Mouse (Mus musculus) hindbrain, postnatal 0 days (tissue): ENCODE data around the gene Crim1. TPM values are rescaled to one million over a fixed set of nuclear protein-coding genes. Genes with fewer than 3 reads are reported as not detected.

Experiments used
- ATAC-seq: fragments of 200-750 bp; cut with Nextera tagmentation; 2 replicates; pipeline ENCODE4 v1.8.0; 2017; ENCODE audit warnings: mild to moderate bottlenecking, moderate TSS enrichment, moderate library complexity
- DNase-seq: peaks from one replicate; pipeline ENCODE4 v3.0.0-alpha.2; 2015; ENCODE audit warnings: low spot score
- H3K27ac ChIP-seq: fragments of 300-500 bp; sonication (generic); 2 replicates; pipeline ENCODE4 v1.5.1; 2014; ENCODE audit warnings: mild to moderate bottlenecking
- H3K27me3 ChIP-seq: fragments of 300-500 bp; sonication (generic); 2 replicates; pipeline ENCODE4 v1.6.1; 2014; ENCODE audit warnings: low read length, mixed read lengths; ENCODE audit not compliant: insufficient read depth
- H3K36me3 ChIP-seq: fragments of 300-500 bp; sonication (generic); 2 replicates; pipeline ENCODE4 v1.6.1; 2014; ENCODE audit warnings: low read length, mixed read lengths; ENCODE audit not compliant: insufficient read depth
- H3K4me1 ChIP-seq: fragments of 300-500 bp; sonication (generic); 2 replicates; pipeline ENCODE4 v1.6.1; 2014; ENCODE audit warnings: antibody characterized with exemption, low read length, mixed read lengths; ENCODE audit not compliant: insufficient read depth
- H3K4me2 ChIP-seq: fragments of 300-500 bp; sonication (generic); 2 replicates; pipeline ENCODE4 v1.6.1; 2014; ENCODE audit warnings: low read depth, mild to moderate bottlenecking, low read length, moderate library complexity, mixed read lengths
- H3K4me3 ChIP-seq: fragments of 300-500 bp; sonication (generic); 2 replicates; pipeline ENCODE4 v1.5.1; 2014; ENCODE audit warnings: low read length
- H3K9ac ChIP-seq: fragments of 300-500 bp; sonication (generic); replicated peaks from 2 replicates; pipeline ENCODE4 v1.6.1; 2014; ENCODE audit warnings: mild to moderate bottlenecking, low read length, moderate library complexity, mixed read lengths
- H3K9me3 ChIP-seq: fragments of 300-500 bp; sonication (generic); 2 replicates; pipeline ENCODE4 v1.6.1; 2016; ENCODE audit warnings: low read length, mixed read lengths
- CTCF ChIP-seq: IDR thresholded peaks from 2 replicates; pipeline ENCODE4 v1.5.1; 2016; ENCODE audit warnings: antibody characterized with exemption, control low read depth, low read depth
- WGBS: fragments of 180-500 bp; shearing (Covaris S2); extraction: QIAGEN DNeasy Blood & Tissue Kit; methylation state at CpG from one replicate; pipeline ENCODE4 v1.1.7; 2014; 5-methylcytosine and 5-hydroxymethylcytosine counted together
- polyA plus RNA-seq: library from polyadenylated mRNA; unstranded; fragments of >200 nt; fragmentation: Nextera tagmentation; extraction: Ambion mirVana; gene quantifications from 2 replicates; pipeline ENCODE4 v1.2.1, GENCODE M21; 2015
- total RNA-seq: library from RNA; depleted of rRNA; stranded (reverse); fragments of >200 nt; gene quantifications from 2 replicates; pipeline ENCODE4 v1.2.3, GENCODE M21; 2014

Crim1 gene
- total and polyA plus RNA-seq, 2 experiments from 2014 or later: 14.6 to 143 TPM

DNA sequence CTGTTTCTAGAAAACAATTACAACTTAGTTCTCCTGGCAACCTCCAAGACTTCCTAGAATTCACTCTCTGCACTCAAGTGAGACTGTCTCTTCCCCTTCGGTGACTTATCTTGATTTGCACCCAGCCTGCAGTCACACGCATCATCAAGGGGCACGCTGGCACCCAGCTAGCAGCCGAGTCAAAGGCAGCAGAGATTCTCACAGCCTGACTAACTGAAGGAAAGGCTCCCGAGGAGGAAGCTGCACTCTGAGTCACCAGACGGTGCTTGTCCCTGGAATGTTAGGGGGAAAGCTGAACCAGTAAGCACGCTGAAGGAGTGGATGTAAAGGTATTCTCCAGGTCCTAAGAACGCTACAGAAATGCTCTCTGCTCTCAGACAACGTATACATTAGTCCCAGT is 187.6 kb downstream of the Crim1 start:
- 73% methylated on average over 9 of the region's 9 CpGs for whole genome bisulfite sequencing
- Histone ChIP-seq H3K4me1 (no peaks in the 10 kb centered on the region), H3K4me3 (no peak overlapping the region), H3K27ac (no peak overlapping the region), H3K27me3 (no peaks in the 10 kb centered on the region), H3K9ac (no peak overlapping the region), H3K4me2 (no peak overlapping the region), H3K36me3 (no peaks in the 10 kb centered on the region), H3K9me3 (no peaks in the 10 kb centered on the region)
- TF ChIP-seq CTCF: no peak
- DNase-seq: no peak
- ATAC-seq: no peak

DNA sequence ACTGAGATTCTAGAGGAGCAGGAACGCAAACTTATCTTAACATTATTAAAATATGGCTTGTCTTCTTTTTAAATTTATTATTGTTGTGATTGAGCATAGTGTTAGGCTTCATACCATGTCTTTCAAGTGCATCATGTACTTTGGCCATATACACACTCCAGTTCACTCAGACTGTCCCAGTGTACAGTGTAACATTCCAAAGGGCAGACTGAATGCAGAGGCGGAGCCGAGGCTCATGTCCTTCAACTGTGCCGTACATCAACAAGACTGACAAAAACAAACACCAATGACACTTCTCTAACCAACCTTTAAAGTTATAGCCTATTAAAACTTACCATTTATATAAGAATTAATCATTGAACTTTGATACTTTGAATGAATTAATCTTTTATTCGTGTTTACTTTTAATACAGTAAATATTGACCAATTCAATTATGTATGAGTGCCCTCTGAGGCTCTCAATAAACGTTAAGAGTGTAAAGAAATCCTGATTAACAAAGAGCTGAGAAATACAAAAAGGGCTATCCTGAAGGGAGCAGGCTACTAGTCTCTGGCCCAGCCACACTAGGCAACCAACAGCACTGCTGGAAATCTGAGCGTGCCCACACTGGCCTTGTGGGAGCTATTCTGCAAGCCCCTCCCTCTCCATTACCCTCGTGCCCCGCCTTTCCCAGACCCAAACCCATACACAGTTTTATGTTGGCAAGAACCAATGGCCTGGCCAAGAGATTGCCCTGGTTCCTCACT is 188.2 kb downstream of the Crim1 start:
- Histone ChIP-seq H3K9ac (no peak overlapping the region), H3K4me1 (no peaks in the 10 kb centered on the region), H3K9me3 (no peaks in the 10 kb centered on the region), H3K27ac (no peak overlapping the region), H3K27me3 (no peaks in the 10 kb centered on the region), H3K36me3 (no peaks in the 10 kb centered on the region), H3K4me3 (no peak overlapping the region), H3K4me2 (no peak overlapping the region)
- no peak for DNase-seq
- no peak for ATAC-seq
- no peak for TF ChIP-seq CTCF
- WGBS: 86% methylated on average over 9 of the region's 9 CpGs

DNA sequence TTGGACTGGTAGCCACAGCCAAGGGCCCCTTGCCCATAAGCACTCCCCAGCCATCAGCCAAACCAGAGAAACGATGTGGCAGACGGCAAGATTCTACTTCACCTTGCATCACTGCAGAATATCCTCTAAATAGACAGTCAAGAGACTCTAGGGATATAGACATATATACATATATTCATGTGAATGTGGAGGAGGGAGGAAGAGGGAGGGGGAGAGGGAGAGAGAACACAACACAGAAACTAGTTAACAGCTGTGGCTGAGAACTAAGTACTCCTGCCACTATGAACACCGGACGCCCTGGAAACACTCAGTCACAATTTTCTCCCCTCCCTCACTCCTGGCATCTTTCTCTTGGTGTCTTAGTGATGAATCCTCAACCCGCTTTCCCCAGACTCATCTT is 189.5 kb downstream of the Crim1 start:
- no peak for TF ChIP-seq CTCF
- no peak for ATAC-seq
- WGBS: 87% methylated on average over 5 of the region's 5 CpGs

DNA sequence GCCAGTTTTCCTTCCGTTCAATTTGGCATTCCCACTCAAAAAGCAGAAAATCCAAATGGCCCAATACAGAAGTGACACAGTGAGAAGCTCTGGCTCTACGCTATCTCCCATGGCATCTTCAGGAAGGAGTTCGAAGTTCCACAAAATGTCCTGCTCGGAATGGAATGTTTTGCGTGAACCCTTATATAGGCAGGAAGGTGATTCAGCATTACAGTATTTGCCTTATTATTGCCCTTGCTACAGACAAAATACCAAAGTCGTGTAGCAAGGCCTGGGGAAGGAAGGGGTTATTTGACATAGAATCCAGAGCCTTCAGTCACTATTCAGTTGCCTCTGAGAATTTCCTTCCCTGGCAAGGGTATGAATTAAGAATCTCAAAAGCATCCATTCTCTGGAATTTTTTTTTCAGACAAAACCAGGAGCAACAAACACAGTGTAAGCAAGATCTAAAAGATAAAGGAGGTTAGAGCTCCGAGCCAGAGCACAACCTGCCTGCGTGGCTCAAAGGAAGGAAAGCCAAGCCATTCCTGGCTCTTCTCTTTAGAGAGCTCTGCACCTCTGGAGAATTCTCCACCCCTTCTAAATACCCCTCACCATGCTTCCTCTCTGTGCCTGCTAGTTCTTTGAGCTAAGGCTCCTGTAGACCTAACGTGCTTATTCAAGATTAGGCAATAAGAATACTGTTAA is 192.5 kb downstream of the Crim1 start:
- no peak for TF ChIP-seq CTCF
- Histone ChIP-seq H3K36me3 (no peaks in the 10 kb centered on the region), H3K27ac (no peak overlapping the region), H3K4me3 (no peak overlapping the region), H3K9me3 (no peaks in the 10 kb centered on the region), H3K4me2 (no peak overlapping the region), H3K4me1 (no peaks in the 10 kb centered on the region), H3K27me3 (no peaks in the 10 kb centered on the region), H3K9ac (no peak overlapping the region)
- DNase-seq: no peak
- 84% methylated on average over 9 of the region's 9 CpGs for WGBS
- no peak for ATAC-seq

More for the DNA sequence above, 189.5 kb downstream of the Crim1 start:
- no peak overlapping the region for H3K27ac ChIP-seq
- H3K9ac ChIP-seq: no peak overlapping the region
- no peaks in the 10 kb centered on the region for H3K36me3 ChIP-seq
- no peak overlapping the region for H3K4me2 ChIP-seq
- no peaks in the 10 kb centered on the region for H3K9me3 ChIP-seq
- no peaks in the 10 kb centered on the region for H3K27me3 ChIP-seq
- DNase-seq: no peak
- H3K4me1 ChIP-seq: no peaks in the 10 kb centered on the region
- H3K4me3 ChIP-seq: no peak overlapping the region

DNA sequence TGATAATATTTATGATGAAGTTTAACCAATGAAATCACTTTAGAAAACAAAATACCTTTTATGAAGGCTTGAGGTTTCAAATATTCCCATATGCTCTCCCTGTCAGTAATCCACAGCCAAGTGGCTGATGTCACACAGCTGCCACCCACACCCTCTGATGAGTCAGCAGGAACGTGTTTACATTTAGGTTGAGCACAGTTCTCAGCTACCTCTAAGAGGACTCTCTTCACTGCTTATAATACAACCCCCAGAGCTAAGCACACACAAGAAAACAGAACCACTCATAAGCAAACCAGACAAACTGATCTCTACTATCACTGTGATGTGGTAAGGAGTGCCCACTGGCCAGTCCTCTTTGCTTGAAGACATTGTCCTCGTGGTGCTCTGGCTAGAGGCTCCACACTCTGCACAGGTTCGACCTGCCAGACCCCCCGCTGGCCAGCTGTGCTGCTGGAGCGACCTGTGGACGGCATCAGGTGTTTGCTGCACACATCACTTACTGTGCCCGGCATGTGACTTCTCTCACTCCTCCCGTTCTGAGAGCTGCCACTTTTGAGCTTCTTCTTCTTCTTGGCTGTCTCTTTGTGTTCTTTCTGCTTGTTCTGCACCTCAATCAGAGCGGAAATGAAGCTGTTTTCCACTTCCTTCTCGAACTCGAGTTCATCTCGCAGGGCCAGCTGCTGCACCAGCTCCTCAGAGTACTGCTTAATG is 200.2 kb downstream of the Crim1 start:
- DNase-seq (no peak), ATAC-seq (no peak)
- H3K4me1 ChIP-seq: 0 out of 2 replicates have a peak, but pooled peaks cover 1% of the 10 kb centered on the region
- no peak overlapping the region for H3K27ac ChIP-seq
- no peak overlapping the region for H3K4me3 ChIP-seq
- H3K4me2 ChIP-seq: no peak overlapping the region
- H3K36me3 ChIP-seq: no peaks in the 10 kb centered on the region
- TF ChIP-seq CTCF: no peak
- H3K9ac ChIP-seq: no peak overlapping the region
- no peaks in the 10 kb centered on the region for H3K27me3 ChIP-seq
- H3K9me3 ChIP-seq: no peaks in the 10 kb centered on the region
- WGBS: 69% methylated on average over 12 of the region's 12 CpGs

DNA sequence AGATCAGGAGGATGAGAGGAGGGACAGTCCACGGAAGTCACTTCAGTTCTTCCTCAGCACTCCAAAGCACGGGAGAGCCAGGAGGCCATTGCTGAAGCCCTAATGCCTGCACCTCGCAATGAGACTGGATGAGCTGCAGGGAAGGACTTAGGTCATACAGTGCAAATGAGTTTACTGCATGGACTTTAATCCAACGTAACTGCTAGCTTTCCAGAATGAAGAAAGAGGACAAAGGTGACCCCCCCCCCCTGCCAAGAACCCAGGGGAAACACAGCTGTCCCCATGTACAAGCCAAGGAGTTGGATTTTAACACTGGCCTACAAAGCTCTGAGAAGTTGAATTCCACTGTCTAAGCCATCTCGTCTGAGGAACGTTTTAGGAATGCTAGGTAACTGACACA is 201.3 kb downstream of the Crim1 start:
- WGBS: 60% methylated on average over 6 of the region's 6 CpGs
- H3K4me3 ChIP-seq: no peak overlapping the region
- H3K27me3 ChIP-seq: no peaks in the 10 kb centered on the region
- DNase-seq: no peak
- no peak overlapping the region for H3K27ac ChIP-seq
- no peaks in the 10 kb centered on the region for H3K36me3 ChIP-seq
- no peak overlapping the region for H3K9ac ChIP-seq
- no peak overlapping the region for H3K4me2 ChIP-seq
- H3K9me3 ChIP-seq: no peaks in the 10 kb centered on the region
- 0 out of 2 replicates have a peak, but pooled peaks cover 3% of the 10 kb centered on the region for H3K4me1 ChIP-seq
- ATAC-seq: no peak
- no peak for TF ChIP-seq CTCF
